Mouse (Mus musculus) midbrain, postnatal 0 days (tissue): ENCODE data around the gene Srpk1. TPM values are rescaled to one million over a fixed set of nuclear protein-coding genes. Genes with fewer than 3 reads are reported as not detected.

Experiments
- ATAC-seq: fragments of 200-750 bp; cut with Nextera tagmentation; 2 replicates; pipeline ENCODE4 v1.8.0; 2017; ENCODE audit warnings: moderate number of reproducible peaks, mild to moderate bottlenecking, moderate TSS enrichment, moderate library complexity; ENCODE audit not compliant: low FRiP score
- DNase-seq: peaks from one replicate; pipeline ENCODE4 v3.0.0-alpha.2; 2015; ENCODE audit warnings: low spot score
- H3K27ac ChIP-seq: fragments of 300-500 bp; sonication (generic); 2 replicates; pipeline ENCODE4 v1.5.1; 2014; ENCODE audit warnings: low read depth, mild to moderate bottlenecking, low read length, mixed read lengths
- H3K27me3 ChIP-seq: fragments of 300-500 bp; sonication (generic); 2 replicates; pipeline ENCODE4 v1.6.1; 2014; ENCODE audit warnings: low read length, control low read depth, mixed read lengths; ENCODE audit not compliant: insufficient read depth
- H3K36me3 ChIP-seq: fragments of 300-500 bp; sonication (generic); 2 replicates; pipeline ENCODE4 v1.6.1; 2014; ENCODE audit warnings: low read length, control low read depth, mixed read lengths; ENCODE audit not compliant: insufficient read depth
- H3K4me1 ChIP-seq: fragments of 300-500 bp; sonication (generic); 2 replicates; pipeline ENCODE4 v1.6.1; 2014; ENCODE audit warnings: mild to moderate bottlenecking, control low read depth, antibody characterized with exemption, low read length, mixed read lengths; ENCODE audit not compliant: insufficient read depth
- H3K4me2 ChIP-seq: fragments of 300-500 bp; sonication (generic); 2 replicates; pipeline ENCODE4 v1.6.1; 2014; ENCODE audit warnings: low read depth, mild to moderate bottlenecking, low read length, mixed read lengths; ENCODE audit not compliant: poor library complexity, severe bottlenecking
- H3K4me3 ChIP-seq: fragments of 300-500 bp; sonication (generic); 2 replicates; pipeline ENCODE4 v1.5.1; 2014; ENCODE audit warnings: low read depth, mild to moderate bottlenecking, low read length, moderate library complexity
- H3K9ac ChIP-seq: fragments of 300-500 bp; sonication (generic); replicated peaks from 2 replicates; pipeline ENCODE4 v1.6.1; 2014; ENCODE audit warnings: mild to moderate bottlenecking, low read length, moderate library complexity, mixed read lengths; ENCODE audit not compliant: poor library complexity, severe bottlenecking
- H3K9me3 ChIP-seq: fragments of 300-500 bp; sonication (generic); 2 replicates; pipeline ENCODE4 v1.6.1; 2016; ENCODE audit warnings: low read length, control low read depth
- CTCF ChIP-seq: IDR thresholded peaks from 2 replicates; pipeline ENCODE4 v1.5.1; 2016; ENCODE audit warnings: antibody characterized with exemption, mild to moderate bottlenecking
- WGBS: fragments of 180-500 bp; shearing (Covaris S2); extraction: QIAGEN DNeasy Blood & Tissue Kit; methylation state at CpG from one replicate; pipeline ENCODE4 v1.1.7; 2014; 5-methylcytosine and 5-hydroxymethylcytosine counted together
- polyA plus RNA-seq: library from polyadenylated mRNA; unstranded; fragments of >200 nt; fragmentation: Nextera tagmentation; extraction: Ambion mirVana; gene quantifications from 2 replicates; pipeline ENCODE4 v1.2.1, GENCODE M21; 2015
- total RNA-seq: library from RNA; depleted of rRNA; stranded (reverse); fragments of >200 nt; gene quantifications from 2 replicates; pipeline ENCODE4 v1.2.3, GENCODE M21; 2014

The Srpk1 gene
- total and polyA plus RNA-seq, 2 experiments from 2014 or later, result 58.1 to 80.7 TPM

- TF ChIP-seq CTCF, result no peak
- Histone ChIP-seq H3K27ac (no peak overlapping the region), H3K36me3 (peaks cover 4% of the 10 kb centered on the region; the same call in 1 of the 2 replicates), H3K4me1 (peaks cover 6% of the 10 kb centered on the region), H3K27me3 (no peaks in the 10 kb centered on the region), H3K4me3 (no peak overlapping the region), H3K9me3 (no peaks in the 10 kb centered on the region), H3K9ac (no peak overlapping the region), H3K4me2 (no peak overlapping the region)
- WGBS, result 100% methylated on average over 1 of the region's 1 CpGs
- DNase-seq (no peak), ATAC-seq (no peak)
Observed at GRCm38 (mm10) chr17:28618775-28619174, 3.7 kb downstream of the Srpk1 start.

- TF ChIP-seq CTCF, result no peak
- WGBS, result 88% methylated on average over 7 of the region's 7 CpGs
Observed at GRCm38 (mm10) chr17:28618124-28618523, 4.4 kb downstream of the Srpk1 start.

GRCm38 (mm10) chr17:28617636-28618035 lies 4.9 kb downstream of the Srpk1 start:
- ATAC-seq, result no peak
- Histone ChIP-seq H3K9me3 (no peaks in the 10 kb centered on the region), H3K36me3 (peaks cover 4% of the 10 kb centered on the region; the same call in 1 of the 2 replicates), H3K27ac (no peak overlapping the region), H3K4me3 (no peak overlapping the region), H3K27me3 (no peaks in the 10 kb centered on the region), H3K4me2 (no peak overlapping the region), H3K9ac (no peak overlapping the region), H3K4me1 (peaks cover 6% of the 10 kb centered on the region)
- no peak for TF ChIP-seq CTCF
- no peak for DNase-seq
- WGBS, result 86% methylated on average over 10 of the region's 10 CpGs

More at GRCm38 (mm10) chr17:28618124-28618523, 4.4 kb downstream of the Srpk1 start:
- Histone ChIP-seq H3K27ac (no peak overlapping the region), H3K27me3 (no peaks in the 10 kb centered on the region), H3K9ac (no peak overlapping the region), H3K4me1 (peaks cover 6% of the 10 kb centered on the region), H3K36me3 (peaks cover 4% of the 10 kb centered on the region; the same call in 1 of the 2 replicates), H3K4me3 (no peak overlapping the region), H3K9me3 (no peaks in the 10 kb centered on the region), H3K4me2 (no peak overlapping the region)
- DNase-seq (no peak), ATAC-seq (no peak)

DNA sequence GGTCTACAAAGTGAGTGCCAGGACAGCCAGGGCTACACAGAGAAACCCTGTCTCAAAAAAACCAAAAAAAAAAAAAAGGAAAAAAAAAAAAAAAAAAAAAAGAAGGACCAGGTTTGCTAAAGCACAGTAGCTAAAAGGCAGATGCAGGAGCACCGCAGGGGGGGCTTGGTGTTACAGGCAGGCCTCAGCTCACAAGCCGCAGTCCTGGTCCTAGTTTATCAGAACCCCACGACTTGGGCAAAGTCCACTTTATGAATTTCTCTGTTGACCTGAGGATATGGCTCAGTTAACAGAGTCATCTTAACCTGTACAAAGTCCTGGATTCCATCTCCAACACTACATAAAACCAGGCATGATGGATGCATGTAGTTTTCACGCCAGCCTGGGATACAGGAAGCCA lies 7.2 kb downstream of the Srpk1 start:
- H3K36me3 ChIP-seq, result peaks cover 4% of the 10 kb centered on the region; the same call in 1 of the 2 replicates
- no peak overlapping the region for H3K4me3 ChIP-seq
- H3K9me3 ChIP-seq, result no peaks in the 10 kb centered on the region
- no peaks in the 10 kb centered on the region for H3K27me3 ChIP-seq
- no peak overlapping the region for H3K9ac ChIP-seq
- TF ChIP-seq CTCF, result no peak
- no peak overlapping the region for H3K4me2 ChIP-seq
- 97% methylated on average over 4 of the region's 4 CpGs for WGBS
- ATAC-seq (no peak), DNase-seq (no peak)
- no peaks in the 10 kb centered on the region for H3K4me1 ChIP-seq
- no peak overlapping the region for H3K27ac ChIP-seq

GRCm38 (mm10) chr17:28613096-28613495 lies 9.4 kb downstream of the Srpk1 start:
- Histone ChIP-seq H3K4me3 (no peak overlapping the region), H3K4me1 (no peaks in the 10 kb centered on the region), H3K9me3 (no peaks in the 10 kb centered on the region), H3K27me3 (no peaks in the 10 kb centered on the region), H3K4me2 (no peak overlapping the region), H3K9ac (no peak overlapping the region), H3K27ac (no peak overlapping the region), H3K36me3 (peaks cover 4% of the 10 kb centered on the region; the same call in 1 of the 2 replicates)
- TF ChIP-seq CTCF, result no peak
- WGBS, result 89% methylated on average over 6 of the region's 6 CpGs
- DNase-seq (no peak), ATAC-seq (no peak)

GRCm38 (mm10) chr17:28612603-28613002 lies 9.9 kb downstream of the Srpk1 start:
- no peak for ATAC-seq
- no peak overlapping the region for H3K4me2 ChIP-seq
- no peak overlapping the region for H3K9ac ChIP-seq
- H3K9me3 ChIP-seq, result no peaks in the 10 kb centered on the region
- no peak for TF ChIP-seq CTCF
- H3K27ac ChIP-seq, result no peak overlapping the region
- H3K36me3 ChIP-seq, result peaks cover 4% of the 10 kb centered on the region; the same call in 1 of the 2 replicates
- no peaks in the 10 kb centered on the region for H3K4me1 ChIP-seq
- WGBS, result 84% methylated on average over 2 of the region's 2 CpGs
- no peak for DNase-seq
- no peak overlapping the region for H3K4me3 ChIP-seq
- H3K27me3 ChIP-seq, result no peaks in the 10 kb centered on the region
